Mouse (Mus musculus) kidney, adult 11 months (tissue): ENCODE measurements around the gene Pex26.

Experiments used
- DNase-seq: peaks from one replicate; pipeline ENCODE4 v3.0.0; 2022

The Pex26 gene

GRCm38 (mm10) chr6:121167381-121167975 is 16.0 kb upstream of the Pex26 start:
- DNase-seq, result no peak

DNA sequence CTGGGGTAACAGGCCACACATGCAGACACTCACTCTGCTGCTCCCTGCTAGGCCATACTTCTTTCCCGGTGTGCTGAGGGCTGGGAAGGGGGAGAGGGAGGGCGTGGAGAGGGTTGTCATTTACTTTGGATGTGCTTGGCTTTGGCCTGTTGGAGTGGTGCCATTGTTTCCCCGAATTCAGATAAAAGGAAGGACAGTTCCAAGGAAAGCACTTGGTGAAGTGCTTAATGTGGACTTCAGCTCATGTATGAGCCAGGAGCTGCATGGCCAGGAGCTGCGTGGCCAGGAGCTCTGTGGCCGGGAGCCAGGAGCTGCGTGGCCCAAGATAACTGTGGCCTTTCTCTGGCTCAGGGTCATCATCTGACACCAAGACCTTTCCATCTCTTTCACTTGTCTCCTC is 12.4 kb upstream of the Pex26 start:
- DNase-seq, result no peak

DNA sequence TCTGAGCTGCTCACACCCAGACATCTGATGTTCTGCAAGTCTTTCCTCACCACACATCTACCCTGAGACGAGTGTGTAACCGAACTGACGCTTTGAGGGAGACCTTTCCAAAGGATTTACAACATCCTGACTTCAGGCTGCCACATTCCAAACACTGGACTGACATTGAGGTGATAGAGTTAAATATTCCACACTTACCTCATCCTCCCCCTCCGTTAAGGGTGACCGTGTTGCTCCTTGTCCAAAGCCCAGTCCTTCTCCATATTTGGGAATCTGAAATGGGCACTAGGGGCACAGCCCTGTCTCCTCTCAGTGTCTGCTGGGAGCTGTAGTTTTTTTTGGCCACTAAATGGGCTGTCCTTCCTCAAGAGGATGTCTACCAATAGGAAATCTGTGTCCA is 10.0 kb upstream of the Pex26 start:
- no peak for DNase-seq

DNA sequence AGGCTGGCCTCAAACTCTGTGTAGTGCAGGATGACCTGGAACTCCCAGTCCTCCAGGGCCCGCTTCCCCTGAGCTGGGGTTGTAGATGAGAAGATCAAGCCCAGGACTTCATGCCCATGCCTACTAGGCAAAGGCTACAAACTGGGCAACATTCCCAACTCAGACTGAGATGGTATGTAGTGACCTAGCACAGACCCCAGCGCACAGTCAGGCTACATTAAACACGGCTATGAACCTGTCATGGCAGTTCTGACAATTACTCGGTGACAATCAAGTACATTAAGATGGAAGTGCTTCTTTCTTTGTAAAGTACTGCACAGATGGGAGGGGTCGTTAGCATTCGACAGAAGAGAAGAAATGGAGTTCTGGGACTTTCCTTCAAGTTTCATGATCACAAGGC is 8.7 kb upstream of the Pex26 start:
- no peak for DNase-seq

- no peak for DNase-seq
Observed at GRCm38 (mm10) chr6:121176011-121176730, 7.3 kb upstream of the Pex26 start.

DNA sequence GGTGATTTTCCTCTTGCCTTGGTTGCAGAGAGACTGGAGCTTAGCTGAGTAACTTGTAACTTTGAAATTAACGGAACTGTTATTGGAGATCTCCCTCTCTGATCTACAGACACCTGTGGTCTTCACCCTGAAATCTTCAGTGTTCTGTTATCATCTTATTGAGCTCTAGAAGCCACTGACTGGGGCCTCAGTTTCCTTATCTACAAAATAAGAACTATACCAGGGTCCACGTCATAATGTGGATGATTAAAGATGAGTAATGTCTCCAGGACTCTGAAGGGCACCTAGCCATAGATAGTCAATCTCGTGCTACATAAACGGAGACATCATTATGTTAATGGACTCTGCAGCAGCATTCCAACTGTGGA is 6.8 kb upstream of the Pex26 start:
- DNase-seq, result no peak

DNA sequence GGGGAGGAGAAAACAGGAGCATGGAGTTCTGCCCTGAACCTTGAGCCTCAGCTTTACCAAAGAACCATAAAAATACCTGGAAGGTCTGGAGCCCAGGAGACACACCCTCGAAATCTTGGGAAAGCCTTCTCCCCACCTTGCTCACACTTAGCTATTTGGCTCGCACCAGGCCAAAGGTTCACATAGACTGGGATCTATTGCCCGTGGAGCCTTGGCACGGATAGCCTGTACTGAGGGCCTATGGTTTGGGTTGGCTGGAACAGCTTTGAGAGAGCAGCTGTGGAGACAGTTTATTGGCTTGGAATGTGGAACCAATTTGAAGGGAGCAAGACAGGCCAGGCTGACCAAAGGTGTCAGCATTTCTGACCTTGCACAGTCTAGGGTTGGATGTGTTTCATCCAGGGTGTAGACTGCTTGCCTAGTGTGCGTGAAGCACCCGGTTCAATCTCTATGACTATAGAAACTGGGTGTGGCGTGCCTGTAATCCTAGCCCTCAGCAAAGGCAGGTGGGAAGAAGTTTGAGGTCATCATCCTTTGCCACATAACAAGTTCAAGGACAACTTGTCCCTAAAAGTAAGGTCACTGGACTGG is 6.3 kb upstream of the Pex26 start:
- peak; percentile 71 for DNase-seq

DNA sequence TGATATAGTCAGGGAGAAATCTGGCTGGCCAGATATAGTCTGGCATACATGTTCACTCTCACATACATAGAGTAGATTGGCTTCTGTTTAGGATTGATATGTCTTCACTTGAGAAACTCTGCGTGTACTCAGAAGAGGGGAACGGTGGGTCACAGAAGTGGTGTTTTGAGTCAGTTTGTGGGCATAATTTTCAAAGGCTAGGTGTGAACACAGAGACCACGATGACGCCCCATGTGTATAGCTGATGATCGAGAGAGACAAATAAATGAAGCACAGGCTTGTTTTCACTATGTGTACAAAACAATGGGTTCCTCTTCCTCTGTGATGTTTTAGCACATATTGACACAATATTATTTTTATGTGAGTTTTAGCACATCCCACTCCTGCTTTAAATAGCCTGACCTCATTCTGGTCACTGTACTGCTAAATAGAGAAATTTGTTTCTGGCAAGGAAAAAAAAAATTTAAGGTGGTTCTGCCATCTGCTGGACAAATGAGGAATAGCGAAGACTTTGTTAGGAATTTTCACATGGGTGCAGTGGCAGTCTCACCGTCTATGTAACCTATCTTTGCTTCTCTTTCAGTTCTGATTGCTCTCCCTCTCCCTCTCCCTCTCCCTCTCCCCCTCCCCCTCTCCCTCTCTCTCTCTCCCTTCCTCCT is 4.6 kb upstream of the Pex26 start:
- no peak for DNase-seq

DNA sequence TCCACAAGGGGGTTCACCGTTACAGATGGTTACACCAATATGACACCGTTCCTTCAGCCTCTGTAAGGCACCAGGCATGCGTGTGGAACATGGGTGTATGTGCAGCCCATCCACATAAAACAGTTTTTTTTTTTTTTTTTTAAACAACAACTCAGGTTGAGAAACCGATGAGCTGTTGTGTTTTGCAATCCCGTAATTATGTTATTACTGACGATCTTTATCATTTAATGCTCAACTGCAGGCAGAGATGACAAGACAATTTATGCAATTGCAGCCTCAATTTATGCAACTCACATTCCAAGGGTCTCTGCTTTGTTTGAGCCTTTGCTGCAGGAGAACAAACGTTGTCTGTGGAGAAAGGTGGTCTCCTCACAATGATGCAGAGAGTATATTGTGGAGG is 3.6 kb upstream of the Pex26 start:
- no peak for DNase-seq

GRCm38 (mm10) chr6:121184198-121185140 is 1.0 kb downstream of the Pex26 start:
- DNase-seq, result peak; percentile 60

GRCm38 (mm10) chr6:121185232-121185631 is 1.8 kb downstream of the Pex26 start:
- DNase-seq, result no peak

DNA sequence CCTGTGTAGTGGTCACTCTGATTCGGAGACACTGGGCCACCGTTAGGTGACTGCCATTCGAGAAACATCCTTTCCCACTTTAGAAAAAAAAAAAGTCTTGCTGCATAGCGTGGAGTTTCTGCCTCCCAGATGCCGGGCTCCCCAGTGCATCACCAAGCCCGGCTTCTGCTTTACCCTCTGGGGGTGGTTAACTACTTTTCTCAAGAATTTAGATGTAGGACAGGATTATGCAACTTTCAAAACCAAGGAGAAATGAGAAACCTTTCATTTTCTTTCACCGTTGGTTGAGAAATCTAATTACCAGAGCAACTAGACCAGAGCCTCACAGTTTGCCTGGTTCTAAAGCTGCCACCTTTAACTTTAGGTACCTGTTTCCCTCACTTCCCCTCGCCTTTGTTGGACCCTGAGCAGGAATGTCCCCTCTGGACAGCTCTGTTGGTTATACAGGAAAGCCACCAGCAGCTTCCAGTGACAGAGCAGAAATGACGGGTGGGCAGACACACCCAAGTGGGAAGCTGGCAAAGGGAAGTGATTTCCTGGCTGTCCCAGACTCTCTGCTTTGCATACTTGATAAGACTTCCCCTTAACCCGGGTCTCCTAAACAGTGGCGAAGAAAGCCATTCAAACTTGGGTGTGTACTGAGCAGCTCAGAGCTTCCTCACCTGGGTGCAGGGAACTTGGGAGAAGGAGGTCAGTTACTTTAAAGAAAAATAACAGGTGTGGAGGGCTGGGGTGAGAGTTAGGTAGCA is 8.0 kb downstream of the Pex26 start:
- DNase-seq, result no peak

- DNase-seq, result no peak
Observed at GRCm38 (mm10) chr6:121194061-121194955, 10.8 kb downstream of the Pex26 start.

- no peak for DNase-seq
Observed at GRCm38 (mm10) chr6:121194956-121195731, 11.7 kb downstream of the Pex26 start.

DNA sequence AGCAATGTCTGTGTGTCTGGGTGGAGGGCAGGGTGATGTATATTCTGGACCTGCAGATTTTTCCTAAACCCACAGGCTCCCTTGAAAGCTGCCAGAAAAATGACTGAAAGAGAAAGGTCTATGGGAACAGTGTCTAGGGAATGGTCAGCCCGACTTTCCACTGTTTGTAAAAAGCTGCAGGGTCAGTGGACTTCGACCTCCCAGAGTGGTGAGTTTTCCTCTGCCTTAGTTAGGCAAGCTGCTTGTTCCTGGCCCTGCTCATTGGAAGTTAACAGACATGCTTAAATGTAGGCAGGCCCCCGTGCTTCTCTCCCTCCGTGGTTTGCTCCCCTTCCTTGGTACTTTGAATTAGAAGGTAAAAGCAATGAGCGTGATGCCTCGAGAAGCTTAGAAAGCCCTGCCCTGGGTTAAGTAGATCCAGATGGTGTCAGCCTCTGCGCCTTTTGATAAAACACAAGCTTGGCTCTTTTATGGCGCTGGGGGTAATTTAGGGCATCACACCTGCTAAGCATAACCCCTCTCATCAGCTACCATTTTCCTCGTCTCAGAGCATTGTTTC is 14.4 kb downstream of the Pex26 start:
- no peak for DNase-seq

DNA sequence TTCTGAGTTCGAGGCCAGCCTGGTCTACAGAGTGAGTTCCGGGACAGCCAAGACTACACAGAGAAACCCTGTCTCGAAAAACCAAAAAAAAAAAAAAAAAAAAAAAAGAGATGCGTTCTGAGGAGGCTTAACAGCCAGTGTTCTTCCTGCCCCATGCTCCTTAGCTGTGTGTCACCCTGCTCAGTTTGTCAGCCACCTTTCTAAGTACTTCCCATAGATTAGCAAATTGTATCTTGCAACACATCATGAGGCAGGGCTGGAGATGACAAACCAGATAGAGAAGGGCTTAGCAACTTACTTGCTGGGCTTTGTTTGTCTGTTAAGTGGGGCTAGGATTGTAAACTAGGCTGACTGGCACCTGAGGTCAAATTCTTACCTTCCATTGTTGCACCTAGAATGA is 17.0 kb downstream of the Pex26 start:
- DNase-seq, result no peak

DNA sequence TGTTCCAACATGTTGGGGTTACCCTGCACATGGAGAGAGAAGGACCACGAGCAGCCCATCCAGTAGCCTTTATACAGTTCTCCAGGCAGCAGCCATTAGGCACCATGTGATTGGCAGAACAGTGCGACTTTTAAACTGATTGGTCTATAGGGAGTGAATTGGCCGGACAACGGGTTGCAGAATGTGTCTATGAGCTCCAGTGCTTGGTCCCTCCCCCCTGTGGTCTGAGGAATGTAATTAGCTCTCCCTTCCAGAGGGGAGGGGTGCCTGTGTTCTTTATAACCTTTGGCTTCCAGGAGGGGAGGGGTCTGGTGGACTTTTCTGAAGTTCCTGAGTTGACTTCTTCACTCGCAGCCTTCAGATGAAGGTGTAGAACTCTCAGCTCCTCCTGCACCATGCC is 18.6 kb downstream of the Pex26 start:
- DNase-seq, result no peak

DNA sequence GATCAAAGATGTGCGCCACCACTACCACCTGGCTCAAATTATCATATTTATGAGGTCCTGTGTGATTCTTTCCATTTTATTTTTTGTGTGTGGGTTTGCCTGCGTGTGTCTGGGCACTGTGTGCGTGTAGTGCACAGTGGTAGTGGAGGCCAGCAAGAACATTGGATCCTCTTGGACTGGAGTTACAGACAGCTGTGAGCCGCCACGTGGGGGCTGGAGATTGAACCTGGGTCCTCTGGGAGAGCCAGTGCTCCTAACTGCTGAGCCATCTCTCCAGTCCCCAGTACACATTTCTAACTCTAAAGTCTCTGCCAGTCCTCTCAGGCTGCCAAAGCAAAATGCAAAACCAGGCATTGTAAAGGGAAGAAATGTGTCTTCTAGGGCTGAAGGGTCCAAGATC is 23.0 kb downstream of the Pex26 start:
- DNase-seq, result no peak

DNA sequence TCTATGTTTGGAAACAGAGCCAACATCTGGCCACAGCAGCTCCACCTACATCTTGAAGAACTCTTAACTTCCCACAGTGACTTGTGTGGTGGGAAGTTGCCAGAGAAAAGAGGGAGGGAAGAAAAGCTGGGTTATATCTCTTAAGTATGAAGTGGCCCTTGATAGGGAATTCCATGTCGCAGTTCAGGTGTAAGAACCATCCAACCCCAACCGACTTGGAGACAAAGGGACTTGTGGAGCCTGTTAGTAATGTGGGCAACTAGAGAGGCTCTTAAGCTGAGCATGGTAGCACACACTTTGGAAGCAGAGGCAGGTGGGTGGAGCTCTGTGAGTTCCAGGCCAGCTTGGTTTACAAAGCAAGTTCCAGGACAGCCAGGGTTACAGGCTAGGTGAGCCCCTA is 26.1 kb downstream of the Pex26 start:
- no peak for DNase-seq
